Mouse (Mus musculus): ENCODE data around the gene Apoe.

The Apoe gene

DNA sequence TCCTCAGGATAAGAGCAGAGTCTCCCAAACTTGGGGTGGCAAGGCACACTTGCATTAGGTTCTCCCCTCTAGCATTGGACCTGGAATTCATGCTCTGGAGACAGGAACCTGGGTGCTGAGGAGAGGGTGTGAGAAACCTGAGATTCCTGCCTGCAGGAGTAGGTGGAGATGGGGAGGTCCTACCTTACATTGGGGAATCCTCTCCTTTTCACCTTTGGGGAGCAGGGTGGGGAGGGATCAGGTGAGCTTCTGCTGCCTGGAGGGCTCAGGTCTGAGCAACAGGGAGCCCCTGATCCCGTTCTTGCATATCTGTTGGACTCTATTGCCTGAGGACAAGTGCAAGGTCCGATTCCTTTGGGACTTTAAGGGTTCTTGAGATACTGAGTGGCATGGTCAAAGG is 17.8 kb upstream of the Apoe start:
- peak in 1 of 2 experiments; percentile 60 for DNase-seq (ENCODE audit: inconsistent age in 2 of 2, low spot score in 1 of 2)

DNA sequence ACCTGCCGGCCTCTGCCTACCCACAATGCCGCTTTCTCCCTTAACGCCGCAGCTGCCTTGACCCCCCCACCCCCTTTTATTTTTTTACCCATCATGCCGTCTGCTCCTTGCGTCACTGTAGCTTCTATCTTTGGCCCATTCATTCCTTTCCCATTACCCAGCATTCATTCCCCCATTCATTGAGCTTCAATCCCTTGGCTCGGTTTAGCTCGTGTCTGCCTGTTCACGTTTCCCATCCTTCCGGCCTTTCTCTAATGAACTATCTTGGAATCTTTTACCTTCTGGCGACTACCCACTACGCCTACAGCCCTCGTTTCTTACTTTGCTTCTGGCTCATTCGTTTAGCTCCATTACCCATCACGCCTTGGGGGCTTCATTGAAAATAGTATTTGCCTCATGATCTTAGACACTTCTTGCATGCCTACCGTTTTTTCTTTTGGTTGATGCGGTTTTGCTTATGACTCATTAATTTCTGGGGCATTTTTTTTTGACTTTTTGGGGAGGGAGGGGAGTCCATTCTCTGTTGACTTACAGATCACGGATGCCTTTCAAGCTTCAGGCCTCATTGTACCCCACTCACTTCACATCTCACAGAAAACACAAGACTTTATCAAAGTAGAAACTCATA is 17.2 kb upstream of the Apoe start:
- no peak for DNase-seq (ENCODE audit: inconsistent age in 2 of 2, low spot score in 1 of 2)

DNA sequence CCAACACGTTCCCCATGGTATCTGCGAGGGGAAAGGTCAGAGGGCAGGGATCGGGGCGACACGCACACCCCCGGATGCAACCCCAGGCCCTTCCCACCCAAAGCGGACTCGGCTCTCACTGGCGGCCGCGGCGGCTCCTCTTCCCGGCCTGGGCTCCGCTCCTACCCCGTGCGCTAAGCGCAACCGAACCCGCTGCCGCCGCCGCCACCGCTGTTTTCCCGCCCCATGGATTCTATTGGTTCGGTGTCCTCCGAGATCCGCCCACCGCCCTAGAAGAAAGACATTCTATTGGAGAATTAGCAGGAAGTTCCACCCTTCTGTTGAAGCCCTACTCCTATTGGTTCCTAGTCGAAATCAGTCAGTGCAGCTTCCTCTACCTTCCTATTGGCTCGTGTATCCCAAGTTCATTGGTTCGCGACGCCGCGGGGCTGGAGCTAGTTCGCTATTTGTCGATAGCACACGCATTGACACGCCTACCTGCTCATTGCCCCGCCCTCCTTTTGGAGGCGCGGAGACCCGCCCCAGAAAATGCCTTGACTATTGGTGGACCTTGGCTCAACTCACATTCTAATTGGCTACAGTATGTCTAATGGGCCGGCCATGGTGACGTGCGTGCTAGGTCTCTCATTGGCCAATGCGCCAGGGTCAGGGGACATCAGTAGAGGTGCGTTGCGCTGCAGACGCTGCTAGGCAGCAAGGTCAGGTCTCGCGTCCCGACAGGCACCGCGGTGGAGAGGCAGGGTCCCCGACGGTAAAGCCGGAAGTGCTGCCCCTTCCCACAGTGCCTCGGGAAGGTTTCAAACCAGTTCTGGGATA is 16.5 kb upstream of the Apoe start, which contains the start of gene Tomm40:
Tomm40 (minus strand) TSS at position 200 of the 816 bp plus-strand sequence.
- DNase-seq (ENCODE audit: inconsistent age in 2 of 2, low spot score in 1 of 2) = peak; percentile 99 to 100

GRCm38 (mm10) chr7:19714836-19715235 is 15.8 kb upstream of the Apoe start:
- no peak for DNase-seq (ENCODE audit: inconsistent age in 2 of 2, low spot score in 1 of 2)

GRCm38 (mm10) chr7:19713598-19713997 is 14.6 kb upstream of the Apoe start:
- DNase-seq (ENCODE audit: inconsistent age in 2 of 2, low spot score in 1 of 2) = peak in 1 of 2 experiments; percentile 46

- DNase-seq (ENCODE audit: inconsistent age in 2 of 2, low spot score in 1 of 2) = peak in 1 of 2 experiments; percentile 76
These were observed 14.2 kb upstream of the Apoe start for GRCm38 (mm10) chr7:19713196-19713595.

DNA sequence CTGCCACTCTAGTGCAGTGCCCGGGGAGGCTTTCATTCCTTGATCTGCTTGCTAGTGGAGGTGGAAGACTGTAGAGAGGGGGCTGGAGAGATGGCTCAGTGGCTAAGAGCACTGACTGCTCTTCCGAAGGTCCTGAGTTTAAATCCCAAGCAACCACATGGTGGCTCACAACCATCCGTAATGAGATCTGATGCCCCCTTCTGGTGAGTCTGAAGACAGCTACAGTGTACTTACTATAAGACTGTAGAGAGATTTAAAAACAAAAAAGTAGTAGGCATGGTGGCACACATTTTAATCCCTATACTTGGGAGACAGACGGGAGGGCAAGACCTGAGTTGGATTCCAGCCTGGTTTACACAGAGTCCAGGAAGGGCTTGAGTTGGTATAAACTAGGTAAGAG is 13.4 kb upstream of the Apoe start:
- peak in 1 of 2 experiments; percentile 55 for DNase-seq (ENCODE audit: inconsistent age in 2 of 2, low spot score in 1 of 2)

- no peak for DNase-seq (ENCODE audit: inconsistent age in 2 of 2, low spot score in 1 of 2)
These were observed 11.7 kb upstream of the Apoe start for GRCm38 (mm10) chr7:19710650-19711049.

- DNase-seq (ENCODE audit: inconsistent age in 2 of 2, low spot score in 1 of 2) = no peak
These were observed 6.3 kb upstream of the Apoe start for GRCm38 (mm10) chr7:19705271-19705670.

GRCm38 (mm10) chr7:19704475-19704874 is 5.5 kb upstream of the Apoe start:
- DNase-seq (ENCODE audit: inconsistent age in 2 of 2, low spot score in 1 of 2) = no peak

DNA sequence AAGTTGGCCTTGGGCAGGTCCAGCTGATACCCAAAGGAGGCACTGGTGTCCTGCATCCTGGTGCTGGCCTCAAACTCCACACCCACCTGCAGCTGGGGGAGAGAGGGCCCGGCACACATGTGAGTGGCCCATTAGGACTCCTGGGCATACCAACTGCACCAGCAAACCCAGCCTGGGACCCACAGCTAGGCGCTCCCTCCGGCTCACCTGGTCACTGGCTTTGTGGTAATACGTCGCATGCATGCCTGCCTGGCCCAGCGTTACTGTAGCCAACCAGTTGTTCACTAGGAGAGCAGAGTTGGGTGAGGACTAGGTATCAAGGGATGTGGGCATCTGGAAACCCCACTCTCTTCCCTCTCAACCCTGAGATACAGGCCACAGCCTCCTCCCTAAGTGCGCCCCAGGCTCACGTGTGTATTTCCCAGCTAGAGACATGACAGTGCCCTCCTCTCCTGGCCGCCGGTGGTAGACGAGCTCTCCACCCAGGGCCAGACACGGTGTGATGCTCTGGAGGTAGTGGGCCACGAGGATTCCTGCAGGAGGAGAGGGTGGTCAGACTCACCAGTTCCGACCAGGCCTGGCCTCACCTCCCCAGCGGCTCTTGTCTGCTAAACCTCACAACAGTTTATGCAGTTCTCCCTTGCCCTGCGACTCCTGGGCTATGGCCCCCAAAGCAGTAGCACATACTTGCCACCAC is 4.0 kb upstream of the Apoe start:
- no peak for DNase-seq (ENCODE audit: inconsistent age in 2 of 2, low spot score in 1 of 2)

- DNase-seq (ENCODE audit: inconsistent age in 2 of 2, low spot score in 1 of 2) = peak; percentile 78 to 88
These were observed 2.2 kb upstream of the Apoe start for GRCm38 (mm10) chr7:19701069-19701761.

- DNase-seq (ENCODE audit: inconsistent age in 2 of 2, low spot score in 1 of 2) = peak in 1 of 2 experiments; percentile 45
These were observed 1.5 kb upstream of the Apoe start for GRCm38 (mm10) chr7:19700299-19701068.

DNA sequence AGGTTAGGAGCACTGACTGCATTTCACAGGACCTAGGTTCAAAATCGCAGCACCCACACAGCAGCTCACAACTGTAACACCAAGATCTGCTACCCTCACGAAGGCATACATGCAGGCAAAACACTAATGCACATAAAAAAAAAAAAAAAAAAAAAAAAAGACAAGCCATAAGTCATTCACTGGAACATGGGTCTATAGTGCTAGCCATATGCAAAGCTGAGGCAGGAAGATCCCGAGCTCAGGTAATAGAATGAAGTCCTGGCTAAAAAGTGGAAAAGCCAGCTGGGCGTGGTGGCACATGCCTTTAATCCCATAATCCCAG is 800 bp upstream of the Apoe start:
- DNase-seq (ENCODE audit: inconsistent age in 2 of 2, low spot score in 1 of 2) = no peak

GRCm38 (mm10) chr7:19697949-19698906 is 760 bp downstream of the Apoe start:
- peak in 1 of 2 experiments; percentile 69 for DNase-seq (ENCODE audit: inconsistent age in 2 of 2, low spot score in 1 of 2)

DNA sequence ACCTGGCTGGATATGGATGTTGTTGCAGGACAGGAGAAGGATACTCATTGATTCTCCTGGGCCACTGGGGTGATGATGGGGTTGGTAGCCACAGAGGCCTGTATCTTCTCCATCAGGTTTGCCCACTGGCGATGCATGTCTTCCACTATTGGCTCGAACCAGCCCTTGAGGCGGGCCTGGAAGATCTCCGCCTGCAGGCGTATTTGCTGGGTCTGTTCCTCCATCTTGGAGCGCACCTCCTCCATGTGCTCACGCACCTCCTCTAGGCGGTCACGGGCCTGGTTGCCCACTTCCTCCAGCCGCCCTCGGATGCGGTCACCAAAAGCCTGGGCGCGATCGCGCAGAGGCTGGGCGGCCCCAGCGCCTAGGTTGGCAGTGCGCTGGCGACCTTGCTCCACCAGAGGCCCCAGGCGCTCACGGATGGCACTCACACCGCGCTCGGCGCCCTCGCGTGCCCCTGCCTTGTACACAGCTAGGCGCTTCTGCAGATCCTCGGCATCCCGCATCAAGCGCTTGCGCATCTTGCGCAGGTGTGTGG is 2.6 kb downstream of the Apoe start:
- DNase-seq (ENCODE audit: inconsistent age in 2 of 2, low spot score in 1 of 2) = no peak

GRCm38 (mm10) chr7:19695881-19696280 is 3.1 kb downstream of the Apoe start:
- no peak for DNase-seq (ENCODE audit: inconsistent age in 2 of 2, low spot score in 1 of 2)

GRCm38 (mm10) chr7:19695213-19695594 is 3.8 kb downstream of the Apoe start:
- DNase-seq (ENCODE audit: inconsistent age in 2 of 2, low spot score in 1 of 2) = peak in 1 of 2 experiments; percentile 32

Data from adrenal gland, adult (tissue).